Mouse (Mus musculus) neutrophil, adult 5-6 weeks (primary cell): ENCODE results near the gene Mettl23. TPM values are rescaled to one million over a fixed set of nuclear protein-coding genes. Genes with fewer than 3 reads are reported as not detected.

ENCODE experiments used
- ATAC-seq: fragments of 151-379, 151-347 bp; 2 replicates; pipeline ENCODE4 v1.8.0; 2017; ENCODE audit warnings: mild to moderate bottlenecking, moderate TSS enrichment; ENCODE audit not compliant: insufficient number of reproducible peaks, poor library complexity, low FRiP score, severe bottlenecking; ENCODE audit errors: extremely low read depth
- total RNA-seq: library from RNA; stranded (forward); fragments of 200-1000 nt; gene quantifications from 2 replicates; pipeline ENCODE4 v1.2.3, GENCODE M21; 2017

Mettl23 gene
- total RNA-seq = 74.9 and 78.8 TPM in 2 replicates

- ATAC-seq = peak; percentile 90
Observed at GRCm38 (mm10) chr11:116843261-116844233, at the start of gene Mettl23, which contains the start of gene Jmjd6. Gene Mettl23, plus strand, starts transcription at chr11:116843278. Gene Jmjd6, minus strand, starts transcription at chr11:116843449.

- ATAC-seq = no peak
Observed at GRCm38 (mm10) chr11:116799364-116799763, 43.7 kb upstream of the Mettl23 start.

- ATAC-seq = no peak
Observed at GRCm38 (mm10) chr11:116801106-116801505, 42.0 kb upstream of the Mettl23 start.

- no peak for ATAC-seq
Observed at GRCm38 (mm10) chr11:116802709-116803108, 40.4 kb upstream of the Mettl23 start.

GRCm38 (mm10) chr11:116806136-116807071 is 36.7 kb upstream of the Mettl23 start:
- ATAC-seq = no peak

GRCm38 (mm10) chr11:116807116-116807515 is 36.0 kb upstream of the Mettl23 start:
- no peak for ATAC-seq

GRCm38 (mm10) chr11:116807526-116807925 is 35.6 kb upstream of the Mettl23 start:
- no peak for ATAC-seq

- ATAC-seq = peak; percentile 47; the same call in 1 of the 2 replicates
Observed at GRCm38 (mm10) chr11:116807938-116808606, 35.0 kb upstream of the Mettl23 start.

GRCm38 (mm10) chr11:116808811-116809395 is 34.2 kb upstream of the Mettl23 start:
- no peak for ATAC-seq

GRCm38 (mm10) chr11:116809520-116809919 is 33.6 kb upstream of the Mettl23 start:
- ATAC-seq = no peak

- ATAC-seq = no peak
Observed at GRCm38 (mm10) chr11:116810528-116810927, 32.5 kb upstream of the Mettl23 start.

- no peak for ATAC-seq
Observed at GRCm38 (mm10) chr11:116810983-116811901, 31.8 kb upstream of the Mettl23 start.

- ATAC-seq = no peak
Observed at GRCm38 (mm10) chr11:116812793-116813529, 30.1 kb upstream of the Mettl23 start.

GRCm38 (mm10) chr11:116813610-116814009 is 29.5 kb upstream of the Mettl23 start:
- ATAC-seq = no peak

- no peak for ATAC-seq
Observed at GRCm38 (mm10) chr11:116814076-116814883, 28.8 kb upstream of the Mettl23 start.

- ATAC-seq = no peak
Observed at GRCm38 (mm10) chr11:116814884-116815415, 28.1 kb upstream of the Mettl23 start.
